Mouse (Mus musculus): Measurements from ENCODE around the gene Usp43.

DNA sequence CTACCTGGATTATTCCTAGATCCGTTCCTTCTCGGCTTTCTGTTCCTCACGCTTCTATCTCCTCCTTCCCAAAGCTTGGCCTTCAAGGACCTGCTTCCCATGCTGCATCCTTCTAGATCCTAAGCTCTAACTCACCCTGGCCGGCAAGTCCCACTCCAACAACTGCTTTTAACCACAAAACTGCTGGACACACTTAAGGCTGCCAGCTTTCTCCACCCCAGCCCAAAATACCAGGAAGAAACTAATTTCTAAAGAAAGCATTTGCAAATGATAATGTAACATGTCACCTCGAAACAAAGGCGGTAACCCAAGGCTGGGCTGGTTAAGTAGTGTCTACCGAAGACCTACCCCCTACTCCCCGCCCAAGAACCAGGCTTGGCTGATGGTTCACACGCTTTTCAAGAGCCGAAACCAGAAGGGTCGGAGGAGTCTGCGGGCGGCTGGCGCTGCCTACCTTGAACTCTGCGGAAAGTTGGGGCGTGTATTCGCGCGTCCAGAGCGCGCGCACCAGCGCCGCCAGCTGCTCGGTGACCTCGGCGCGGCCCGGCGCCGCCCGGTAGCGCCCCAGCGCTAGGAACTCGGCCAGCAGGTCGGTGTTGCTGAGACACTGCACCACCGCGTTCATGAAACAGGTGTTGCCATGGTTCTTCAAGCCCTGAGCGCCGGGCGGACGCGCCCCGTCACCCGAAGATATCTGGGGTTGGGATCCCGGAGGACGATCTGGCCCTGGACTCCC lies 694 bp downstream of the Usp43 start:
- no peak for TF ChIP-seq TAL1 (IDR thresholded peaks at IDR 0.05; ENCODE audit: low read length)
- TF ChIP-seq GATA1 (IDR thresholded peaks at IDR 0.05; ENCODE audit: low read length): no peak

Data from erythroblast, embryonic 14.5 days (primary cell).